Mouse (Mus musculus) spleen, postnatal 14 days (tissue): ENCODE results near the gene Ces1f.

Source experiments
- DNase-seq, 2 experiments: peaks; one replicate each; pipeline ENCODE4 v3.0.0; 2021 to 2022; ENCODE audit warnings: low spot score in 2 of 2

Gene Ces1f

GRCm38 (mm10) chr8:93211091-93211490 lies 68.5 kb downstream of the Ces1f start:
- DNase-seq, result no peak
